Mouse (Mus musculus): ENCODE results near the gene Rab3a.
A peak's percentile ranks its signal among the peaks of the same experiment; 100 is the strongest.

Gene Rab3a

GRCm38 (mm10) chr8:70803761-70804480 is 49.4 kb downstream of the Rab3a start:
- peak; percentile 79 for DNase-seq

GRCm38 (mm10) chr8:70804481-70805206 is 50.2 kb downstream of the Rab3a start, which contains the start of gene Mast3:
Gene Mast3 (minus strand): TSS chr8:70805054.
- DNase-seq: peak; percentile 88

- no peak for DNase-seq
These were observed 52.1 kb downstream of the Rab3a start for GRCm38 (mm10) chr8:70806541-70806940.

- no peak for DNase-seq
These were observed 52.8 kb downstream of the Rab3a start for GRCm38 (mm10) chr8:70807304-70807703.

GRCm38 (mm10) chr8:70808239-70808638 is 53.8 kb downstream of the Rab3a start, which contains the start of gene Il12rb1:
Gene Il12rb1 (plus strand): TSS chr8:70808449.
- DNase-seq: no peak

Measured in right cerebral cortex, postnatal 25 days (tissue).